Mouse (Mus musculus): ENCODE data around the gene Gart. TPM values are rescaled to one million over a fixed set of nuclear protein-coding genes. Genes with fewer than 3 reads are reported as not detected.

Gart gene
- polyA plus RNA-seq, 1 experiment from 2014 or later = 72.6 TPM

- WGBS = 84% methylated on average over 4 of the region's 4 CpGs
- no peak overlapping the region for H3K4me2 ChIP-seq
These were observed 27.7 kb upstream of the Gart start for GRCm38 (mm10) chr16:91674500-91674899.

GRCm38 (mm10) chr16:91663795-91664194 lies 17.0 kb upstream of the Gart start:
- ATAC-seq (ENCODE audit: extremely low read depth, insufficient number of reproducible peaks, low FRiP score, low TSS enrichment) = no peak
- WGBS = 92% methylated on average over 3 of the region's 3 CpGs

More at GRCm38 (mm10) chr16:91674500-91674899, 27.7 kb upstream of the Gart start:
- no peak overlapping the region for H3K27ac ChIP-seq (replicated peaks)
- no peak overlapping the region for H3K4me3 ChIP-seq
- no peaks in the 10 kb centered on the region for H3K9me3 ChIP-seq
- H3K27me3 ChIP-seq (replicated peaks) = no peaks in the 10 kb centered on the region
- ATAC-seq (ENCODE audit: extremely low read depth, insufficient number of reproducible peaks, low FRiP score, low TSS enrichment) = no peak
- no peaks in the 10 kb centered on the region for H3K4me1 ChIP-seq
- peaks cover 97% of the 10 kb centered on the region for H3K36me3 ChIP-seq
- no peak overlapping the region for H3K9ac ChIP-seq

GRCm38 (mm10) chr16:91662336-91662735 lies 15.6 kb upstream of the Gart start:
- H3K9ac ChIP-seq = no peak overlapping the region
- 0 out of 2 replicates have a peak, but pooled peaks cover 4% of the 10 kb centered on the region for H3K9me3 ChIP-seq
- no peak overlapping the region for H3K4me2 ChIP-seq
- no peak overlapping the region for H3K4me3 ChIP-seq
- H3K36me3 ChIP-seq = peaks cover 98% of the 10 kb centered on the region
- no peak overlapping the region for H3K27ac ChIP-seq (replicated peaks)
- ATAC-seq (ENCODE audit: extremely low read depth, insufficient number of reproducible peaks, low FRiP score, low TSS enrichment) = no peak
- H3K4me1 ChIP-seq = peaks cover 13% of the 10 kb centered on the region
- H3K27me3 ChIP-seq (replicated peaks) = no peaks in the 10 kb centered on the region
- WGBS = 86% methylated on average over 16 of the region's 16 CpGs

More at GRCm38 (mm10) chr16:91663795-91664194, 17.0 kb upstream of the Gart start:
- peaks cover 13% of the 10 kb centered on the region for H3K4me1 ChIP-seq
- H3K36me3 ChIP-seq = peaks cover 95% of the 10 kb centered on the region
- H3K9me3 ChIP-seq = 0 out of 2 replicates have a peak, but pooled peaks cover 4% of the 10 kb centered on the region
- H3K9ac ChIP-seq = no peak overlapping the region
- H3K27me3 ChIP-seq (replicated peaks) = no peaks in the 10 kb centered on the region
- H3K4me2 ChIP-seq = no peak overlapping the region
- no peak overlapping the region for H3K27ac ChIP-seq (replicated peaks)
- H3K4me3 ChIP-seq = no peak overlapping the region

- H3K9ac ChIP-seq = no peak overlapping the region
- H3K36me3 ChIP-seq = peaks cover 98% of the 10 kb centered on the region
- H3K27me3 ChIP-seq (replicated peaks) = no peaks in the 10 kb centered on the region
- no peak overlapping the region for H3K27ac ChIP-seq (replicated peaks)
- WGBS = 81% methylated on average over 1 of the region's 1 CpGs
- peaks cover 13% of the 10 kb centered on the region for H3K4me1 ChIP-seq
- H3K4me3 ChIP-seq = no peak overlapping the region
- H3K4me2 ChIP-seq = no peak overlapping the region
- no peak for ATAC-seq (ENCODE audit: extremely low read depth, insufficient number of reproducible peaks, low FRiP score, low TSS enrichment)
- 0 out of 2 replicates have a peak, but pooled peaks cover 4% of the 10 kb centered on the region for H3K9me3 ChIP-seq
These were observed 14.6 kb upstream of the Gart start for GRCm38 (mm10) chr16:91661397-91661796.

GRCm38 (mm10) chr16:91659798-91660197 lies 13.0 kb upstream of the Gart start:
- Histone ChIP-seq H3K4me1 (peaks cover 13% of the 10 kb centered on the region), H3K27me3 (replicated peaks) (no peaks in the 10 kb centered on the region), H3K4me3 (no peak overlapping the region), H3K27ac (replicated peaks) (no peak overlapping the region), H3K9ac (no peak overlapping the region), H3K9me3 (0 out of 2 replicates have a peak, but pooled peaks cover 4% of the 10 kb centered on the region), H3K36me3 (peaks cover 98% of the 10 kb centered on the region), H3K4me2 (no peak overlapping the region)
- ATAC-seq (ENCODE audit: extremely low read depth, insufficient number of reproducible peaks, low FRiP score, low TSS enrichment) = no peak
- WGBS = 97% methylated on average over 20 of the region's 20 CpGs

- Histone ChIP-seq H3K9ac (no peak overlapping the region), H3K4me3 (no peak overlapping the region), H3K36me3 (peaks cover 96% of the 10 kb centered on the region), H3K9me3 (0 out of 2 replicates have a peak, but pooled peaks cover 4% of the 10 kb centered on the region), H3K27me3 (replicated peaks) (no peaks in the 10 kb centered on the region), H3K4me2 (no peak overlapping the region), H3K4me1 (peaks cover 13% of the 10 kb centered on the region), H3K27ac (replicated peaks) (no peak overlapping the region)
- ATAC-seq (ENCODE audit: extremely low read depth, insufficient number of reproducible peaks, low FRiP score, low TSS enrichment) = no peak
- 81% methylated on average over 5 of the region's 5 CpGs for WGBS
These were observed 11.7 kb upstream of the Gart start for GRCm38 (mm10) chr16:91658471-91658870.

GRCm38 (mm10) chr16:91657285-91657684 lies 10.5 kb upstream of the Gart start:
- Histone ChIP-seq H3K4me3 (no peak overlapping the region), H3K4me1 (peaks cover 17% of the 10 kb centered on the region), H3K36me3 (peaks cover 92% of the 10 kb centered on the region), H3K27ac (replicated peaks) (no peak overlapping the region), H3K9me3 (0 out of 2 replicates have a peak, but pooled peaks cover 4% of the 10 kb centered on the region), H3K9ac (no peak overlapping the region), H3K27me3 (replicated peaks) (no peaks in the 10 kb centered on the region), H3K4me2 (no peak overlapping the region)
- 96% methylated on average over 17 of the region's 17 CpGs for WGBS
- ATAC-seq (ENCODE audit: extremely low read depth, insufficient number of reproducible peaks, low FRiP score, low TSS enrichment) = no peak

GRCm38 (mm10) chr16:91655285-91655684 lies 8.5 kb upstream of the Gart start:
- no peak for ATAC-seq (ENCODE audit: extremely low read depth, insufficient number of reproducible peaks, low FRiP score, low TSS enrichment)
- Histone ChIP-seq H3K36me3 (peaks cover 88% of the 10 kb centered on the region), H3K27me3 (replicated peaks) (no peaks in the 10 kb centered on the region), H3K9me3 (0 out of 2 replicates have a peak, but pooled peaks cover 4% of the 10 kb centered on the region), H3K4me3 (no peak overlapping the region), H3K4me1 (peaks cover 12% of the 10 kb centered on the region), H3K27ac (replicated peaks) (no peak overlapping the region), H3K9ac (no peak overlapping the region), H3K4me2 (no peak overlapping the region)
- WGBS = 95% methylated on average over 9 of the region's 9 CpGs

GRCm38 (mm10) chr16:91652191-91652590 lies 5.4 kb upstream of the Gart start:
- peaks cover 23% of the 10 kb centered on the region for H3K4me1 ChIP-seq
- no peak for ATAC-seq (ENCODE audit: extremely low read depth, insufficient number of reproducible peaks, low FRiP score, low TSS enrichment)
- H3K9me3 ChIP-seq = no peaks in the 10 kb centered on the region
- H3K36me3 ChIP-seq = peaks cover 57% of the 10 kb centered on the region
- 87% methylated on average over 3 of the region's 3 CpGs for WGBS
- no peaks in the 10 kb centered on the region for H3K27me3 ChIP-seq (replicated peaks)
- no peak overlapping the region for H3K27ac ChIP-seq (replicated peaks)
- no peak overlapping the region for H3K4me2 ChIP-seq
- H3K9ac ChIP-seq = no peak overlapping the region; the same call in 1 of the 2 replicates
- no peak overlapping the region for H3K4me3 ChIP-seq

GRCm38 (mm10) chr16:91649781-91650180 lies 3.0 kb upstream of the Gart start:
- no peaks in the 10 kb centered on the region for H3K27me3 ChIP-seq (replicated peaks)
- peak overlapping the region; percentile 52 for H3K4me2 ChIP-seq
- H3K9ac ChIP-seq = 0 out of 2 replicates have a peak overlapping the region, but pooled peaks have one; percentile 33
- H3K27ac ChIP-seq (replicated peaks) = no peak overlapping the region
- H3K9me3 ChIP-seq = no peaks in the 10 kb centered on the region
- H3K4me1 ChIP-seq = peaks cover 31% of the 10 kb centered on the region
- H3K4me3 ChIP-seq = peak overlapping the region; percentile 20; the same call in 1 of the 2 replicates
- peaks cover 33% of the 10 kb centered on the region for H3K36me3 ChIP-seq
- no peak for ATAC-seq (ENCODE audit: extremely low read depth, insufficient number of reproducible peaks, low FRiP score, low TSS enrichment)

GRCm38 (mm10) chr16:91649246-91649645 lies 2.5 kb upstream of the Gart start:
- ATAC-seq (ENCODE audit: extremely low read depth, insufficient number of reproducible peaks, low FRiP score, low TSS enrichment) = no peak
- Histone ChIP-seq H3K9ac (peak overlapping the region; percentile 73), H3K36me3 (peaks cover 28% of the 10 kb centered on the region), H3K4me1 (peaks cover 33% of the 10 kb centered on the region), H3K4me2 (peak overlapping the region; percentile 98), H3K4me3 (peak overlapping the region; percentile 90), H3K27ac (replicated peaks) (no peak overlapping the region), H3K9me3 (no peaks in the 10 kb centered on the region), H3K27me3 (replicated peaks) (no peaks in the 10 kb centered on the region)
- 44% methylated on average over 3 of the region's 3 CpGs for WGBS

- no peaks in the 10 kb centered on the region for H3K27me3 ChIP-seq (replicated peaks)
- peak; percentile 60; the same call in 1 of the 2 replicates for ATAC-seq (ENCODE audit: extremely low read depth, insufficient number of reproducible peaks, low FRiP score, low TSS enrichment)
- H3K4me3 ChIP-seq = peak overlapping the region; percentile 90
- H3K4me2 ChIP-seq = peak overlapping the region; percentile 98
- peak overlapping the region; percentile 100 for H3K27ac ChIP-seq (replicated peaks)
- H3K9me3 ChIP-seq = no peaks in the 10 kb centered on the region
- H3K36me3 ChIP-seq = peaks cover 20% of the 10 kb centered on the region
- peaks cover 33% of the 10 kb centered on the region for H3K4me1 ChIP-seq
- WGBS = under 1% methylated on average over 25 of the region's 25 CpGs
- H3K9ac ChIP-seq = peak overlapping the region; percentile 95
These were observed 1.4 kb upstream of the Gart start for GRCm38 (mm10) chr16:91648220-91648550.

Data from heart, embryonic 13.5 days (tissue).